Mouse (Mus musculus) midbrain, embryonic 11.5 days (tissue): ENCODE data around the gene Slc24a5. TPM values are rescaled to one million over a fixed set of nuclear protein-coding genes. Genes with fewer than 3 reads are reported as not detected.

ENCODE experiments used
- ATAC-seq: fragments of 200-750 bp; cut with Nextera tagmentation; 2 replicates; pipeline ENCODE4 v1.8.0; 2017; ENCODE audit warnings: moderate TSS enrichment, moderate library complexity; ENCODE audit not compliant: low FRiP score
- DNase-seq: peaks from one replicate; pipeline ENCODE4 v3.0.0; 2015; ENCODE audit warnings: low spot score; ENCODE audit errors: missing footprints
- H3K27ac ChIP-seq: fragments of 300-500 bp; sonication (generic); 2 replicates; pipeline ENCODE4 v1.5.1; 2014; ENCODE audit warnings: low read depth, low read length
- H3K27me3 ChIP-seq: fragments of 300-500 bp; sonication (generic); 2 replicates; pipeline ENCODE4 v1.6.1; 2014; ENCODE audit warnings: mild to moderate bottlenecking, low read length, moderate library complexity, mixed read lengths; ENCODE audit not compliant: control insufficient read depth, insufficient read depth
- H3K36me3 ChIP-seq: fragments of 300-500 bp; sonication (generic); 2 replicates; pipeline ENCODE4 v1.6.1; 2014; ENCODE audit warnings: mild to moderate bottlenecking, low read length, moderate library complexity, mixed read lengths; ENCODE audit not compliant: control insufficient read depth, insufficient read depth
- H3K4me1 ChIP-seq: fragments of 300-500 bp; sonication (generic); 2 replicates; pipeline ENCODE4 v1.6.1; 2014; ENCODE audit warnings: low read length; ENCODE audit not compliant: control insufficient read depth, insufficient read depth
- H3K4me2 ChIP-seq: fragments of 300-500 bp; sonication (generic); 2 replicates; pipeline ENCODE4 v1.6.1; 2014; ENCODE audit warnings: mild to moderate bottlenecking, moderate library complexity
- H3K4me3 ChIP-seq: fragments of 300-500 bp; sonication (generic); 2 replicates; pipeline ENCODE4 v1.5.1; 2014; ENCODE audit warnings: low read depth, low read length
- H3K9ac ChIP-seq: fragments of 300-500 bp; sonication (generic); 2 replicates; pipeline ENCODE4 v1.6.1; 2014; ENCODE audit warnings: low read length
- H3K9me3 ChIP-seq: fragments of 300-500 bp; sonication (generic); 2 replicates; pipeline ENCODE4 v1.6.1; 2016; ENCODE audit warnings: low read length; ENCODE audit not compliant: control insufficient read depth
- WGBS: fragments of 180-500 bp; shearing (Covaris S2); extraction: QIAGEN DNeasy Blood & Tissue Kit; methylation state at CpG from one replicate; pipeline ENCODE4 v1.1.7; 2014; 5-methylcytosine and 5-hydroxymethylcytosine counted together
- polyA plus RNA-seq: library from polyadenylated mRNA; unstranded; fragments of >200 nt; fragmentation: Nextera tagmentation; extraction: Ambion mirVana; gene quantifications from 2 replicates; pipeline ENCODE4 v1.2.1, GENCODE M21; 2014

Gene Slc24a5
- polyA plus RNA-seq, result 5.0 and 5.3 TPM in 2 replicates

DNA sequence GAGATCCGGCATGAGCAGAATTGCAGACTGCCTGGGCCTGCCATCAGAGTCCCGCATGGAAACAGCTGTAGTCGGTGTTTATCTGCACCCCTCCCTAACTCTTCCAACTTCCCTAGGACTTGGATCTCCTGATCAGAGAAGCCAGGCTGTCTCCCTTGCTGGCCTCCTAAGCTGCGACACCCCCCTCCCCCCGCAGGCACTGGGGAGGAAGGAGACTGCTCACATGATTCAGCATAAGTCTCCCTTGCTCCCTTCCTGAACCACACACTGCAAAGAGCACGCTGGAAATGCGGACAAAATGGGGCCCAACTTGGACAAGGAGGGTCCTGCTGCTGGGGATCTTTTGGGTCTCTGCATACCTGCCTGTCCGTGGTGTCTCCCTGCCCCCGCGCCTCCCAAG lies at the start of gene Slc24a5:
Slc24a5 (plus strand) TSS at position 231 of the 400 bp plus-strand sequence.
- 71% methylated on average over 10 of the region's 10 CpGs for WGBS
- ATAC-seq (peak; percentile 38; the same call in 1 of the 2 replicates), DNase-seq (no peak)
- Histone ChIP-seq H3K36me3 (no peaks in the 10 kb centered on the region), H3K4me3 (no peak within 1 kb of the TSS), H3K4me1 (no peaks in the 10 kb centered on the region), H3K27ac (no peak within 1 kb of the TSS), H3K27me3 (no peaks in the 10 kb centered on the region), H3K4me2 (no peak within 1 kb of the TSS), H3K9me3 (no peaks in the 10 kb centered on the region), H3K9ac (no peak within 1 kb of the TSS)

DNA sequence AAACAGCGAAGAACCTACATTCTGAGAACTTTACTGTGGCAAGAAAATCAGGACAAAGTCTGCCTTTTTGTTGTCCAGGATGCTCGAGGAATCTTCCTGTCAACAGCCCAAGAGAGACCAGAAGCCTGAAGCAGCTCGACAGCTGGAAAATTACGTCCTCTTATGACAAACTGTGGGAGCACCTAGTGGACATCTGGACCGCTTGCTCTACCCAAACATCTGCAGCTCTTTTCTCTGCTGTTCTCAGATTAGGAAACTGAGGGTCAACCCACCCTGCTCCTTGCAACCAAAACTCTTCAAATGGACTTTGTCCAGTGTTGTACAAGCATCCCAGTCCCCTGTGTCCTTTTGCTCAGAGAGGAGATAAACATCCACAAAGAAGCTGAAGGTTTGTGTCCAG lies 43.5 kb upstream of the Slc24a5 start:
- no peak for ATAC-seq
- WGBS, result 74% methylated on average over 5 of the region's 5 CpGs
- H3K27me3 ChIP-seq, result no peaks in the 10 kb centered on the region

DNA sequence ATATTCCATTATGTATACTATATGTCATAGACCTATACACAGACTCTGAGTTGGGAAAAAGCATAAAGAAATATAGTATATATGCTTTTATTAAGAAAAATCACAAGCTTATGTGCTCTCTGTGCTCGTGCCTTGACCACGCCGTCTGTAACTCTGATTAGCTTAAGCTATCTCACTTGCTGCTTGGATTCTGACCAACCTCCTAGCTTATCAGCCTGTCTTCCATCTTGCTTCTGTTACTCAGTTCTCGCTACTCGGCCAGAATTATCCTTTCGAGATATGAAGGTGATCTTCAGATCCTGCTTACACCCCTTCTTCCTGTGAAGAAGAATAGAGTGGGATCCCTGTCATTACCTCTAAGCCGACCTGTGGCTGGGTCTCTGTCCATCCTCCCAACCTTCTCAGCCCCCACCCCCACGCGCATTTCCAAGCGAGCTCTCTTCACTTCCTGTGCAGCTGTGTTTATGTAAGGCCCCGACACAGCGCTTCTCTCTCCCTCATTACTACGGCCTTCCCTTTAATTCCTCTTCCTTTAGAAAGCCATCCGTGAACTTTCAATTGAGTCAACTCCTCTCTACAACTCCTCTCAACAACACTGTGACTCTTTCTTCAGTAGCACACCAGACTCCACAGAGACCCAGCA lies 41.4 kb upstream of the Slc24a5 start:
- 75% methylated on average over 14 of the region's 14 CpGs for WGBS
- H3K9me3 ChIP-seq, result no peaks in the 10 kb centered on the region
- H3K27ac ChIP-seq, result no peak overlapping the region
- H3K4me3 ChIP-seq, result no peak overlapping the region
- H3K4me2 ChIP-seq, result no peak overlapping the region
- DNase-seq (no peak), ATAC-seq (no peak)
- H3K27me3 ChIP-seq, result no peaks in the 10 kb centered on the region
- no peaks in the 10 kb centered on the region for H3K4me1 ChIP-seq
- no peaks in the 10 kb centered on the region for H3K36me3 ChIP-seq
- H3K9ac ChIP-seq, result no peak overlapping the region

More for the DNA sequence above, 43.5 kb upstream of the Slc24a5 start:
- DNase-seq, result no peak
- no peaks in the 10 kb centered on the region for H3K4me1 ChIP-seq
- no peak overlapping the region for H3K9ac ChIP-seq
- H3K4me3 ChIP-seq, result no peak overlapping the region
- H3K9me3 ChIP-seq, result no peaks in the 10 kb centered on the region
- H3K36me3 ChIP-seq, result no peaks in the 10 kb centered on the region
- no peak overlapping the region for H3K4me2 ChIP-seq
- H3K27ac ChIP-seq, result no peak overlapping the region

DNA sequence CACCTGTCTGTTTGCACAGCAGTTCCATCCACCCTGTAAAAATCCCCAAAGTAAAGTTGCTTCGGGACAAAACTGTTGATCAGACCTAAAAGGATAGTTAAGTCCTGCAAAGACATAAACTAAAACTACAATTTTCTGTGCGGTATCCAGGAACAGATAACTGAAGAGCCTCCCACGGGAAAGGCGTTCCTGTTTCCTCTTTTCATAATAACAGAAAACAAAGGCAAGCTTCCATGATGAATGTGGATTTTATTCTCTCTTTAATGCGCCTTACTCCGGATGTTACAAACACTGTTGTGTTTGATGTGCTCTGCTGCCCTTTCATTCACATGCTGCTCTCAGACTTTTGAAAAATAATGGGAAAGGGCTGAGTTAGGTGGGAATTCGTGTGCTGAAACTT lies 37.3 kb upstream of the Slc24a5 start:
- no peak overlapping the region for H3K4me3 ChIP-seq
- no peak for ATAC-seq
- 74% methylated on average over 7 of the region's 7 CpGs for WGBS

DNA sequence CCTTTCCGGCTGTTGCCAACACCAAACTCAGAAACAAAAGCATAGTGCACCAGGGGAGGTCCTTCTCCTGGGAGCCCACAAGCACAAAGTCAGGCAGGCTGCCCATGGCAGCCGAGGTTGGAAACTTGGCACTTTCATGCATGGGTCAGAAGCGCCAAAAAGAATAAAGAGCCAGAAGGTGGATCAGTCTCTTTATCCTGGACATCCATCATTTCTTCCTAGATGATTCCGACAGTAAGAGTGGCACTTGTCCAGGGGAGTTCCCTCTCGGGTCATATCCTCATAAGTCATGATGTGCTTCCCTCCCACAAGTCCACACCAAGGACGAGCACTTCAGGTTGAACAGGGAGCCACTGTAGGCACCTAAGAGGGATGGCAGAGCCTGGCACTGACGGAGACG lies 36.8 kb upstream of the Slc24a5 start:
- Histone ChIP-seq H3K9ac (no peak overlapping the region), H3K9me3 (no peaks in the 10 kb centered on the region), H3K36me3 (no peaks in the 10 kb centered on the region), H3K27ac (no peak overlapping the region), H3K4me1 (no peaks in the 10 kb centered on the region), H3K27me3 (no peaks in the 10 kb centered on the region), H3K4me2 (no peak overlapping the region), H3K4me3 (no peak overlapping the region)
- DNase-seq, result no peak
- 78% methylated on average over 8 of the region's 8 CpGs for WGBS
- ATAC-seq, result no peak

More for the DNA sequence above, 37.3 kb upstream of the Slc24a5 start:
- Histone ChIP-seq H3K27me3 (no peaks in the 10 kb centered on the region), H3K9ac (no peak overlapping the region), H3K9me3 (no peaks in the 10 kb centered on the region), H3K36me3 (no peaks in the 10 kb centered on the region), H3K4me2 (no peak overlapping the region), H3K27ac (no peak overlapping the region), H3K4me1 (no peaks in the 10 kb centered on the region)
- DNase-seq, result no peak

DNA sequence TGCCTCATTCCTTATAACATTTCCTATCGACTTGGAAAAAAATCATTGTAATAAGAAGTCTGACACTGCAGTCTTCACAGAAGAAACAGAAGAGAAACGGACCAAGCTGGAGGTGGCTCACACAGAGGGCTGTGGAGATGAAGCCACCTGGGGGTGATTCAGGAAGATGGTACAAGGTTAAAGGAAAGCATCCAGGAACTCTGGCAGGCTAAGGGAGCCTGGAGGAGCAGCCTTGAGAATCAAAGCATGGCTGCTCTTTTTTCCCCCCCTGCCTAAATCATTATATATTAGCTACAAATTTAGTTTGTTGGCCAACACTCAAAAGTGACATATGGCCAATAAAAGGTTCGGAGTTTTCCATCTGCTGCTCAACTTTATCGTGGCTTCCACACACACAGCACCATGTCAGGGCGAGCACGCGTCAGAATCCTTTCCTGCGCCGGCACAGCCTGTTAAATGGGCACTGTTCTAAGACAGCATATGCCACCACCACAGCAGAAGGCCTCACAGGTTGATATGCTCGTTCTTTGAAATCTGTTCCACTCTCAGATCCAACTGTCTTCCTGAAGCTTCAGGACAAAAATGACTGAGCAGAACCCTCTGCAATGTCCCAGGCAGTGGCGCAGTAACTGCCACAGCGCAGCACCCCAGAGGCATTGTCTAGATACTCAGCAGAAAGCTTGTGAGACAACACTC lies 36.2 kb upstream of the Slc24a5 start:
- Histone ChIP-seq H3K4me1 (no peaks in the 10 kb centered on the region), H3K9me3 (no peaks in the 10 kb centered on the region), H3K27ac (no peak overlapping the region), H3K27me3 (no peaks in the 10 kb centered on the region), H3K4me3 (no peak overlapping the region), H3K9ac (no peak overlapping the region), H3K36me3 (no peaks in the 10 kb centered on the region), H3K4me2 (no peak overlapping the region)
- 93% methylated on average over 12 of the region's 12 CpGs for WGBS
- DNase-seq, result no peak
- no peak for ATAC-seq

DNA sequence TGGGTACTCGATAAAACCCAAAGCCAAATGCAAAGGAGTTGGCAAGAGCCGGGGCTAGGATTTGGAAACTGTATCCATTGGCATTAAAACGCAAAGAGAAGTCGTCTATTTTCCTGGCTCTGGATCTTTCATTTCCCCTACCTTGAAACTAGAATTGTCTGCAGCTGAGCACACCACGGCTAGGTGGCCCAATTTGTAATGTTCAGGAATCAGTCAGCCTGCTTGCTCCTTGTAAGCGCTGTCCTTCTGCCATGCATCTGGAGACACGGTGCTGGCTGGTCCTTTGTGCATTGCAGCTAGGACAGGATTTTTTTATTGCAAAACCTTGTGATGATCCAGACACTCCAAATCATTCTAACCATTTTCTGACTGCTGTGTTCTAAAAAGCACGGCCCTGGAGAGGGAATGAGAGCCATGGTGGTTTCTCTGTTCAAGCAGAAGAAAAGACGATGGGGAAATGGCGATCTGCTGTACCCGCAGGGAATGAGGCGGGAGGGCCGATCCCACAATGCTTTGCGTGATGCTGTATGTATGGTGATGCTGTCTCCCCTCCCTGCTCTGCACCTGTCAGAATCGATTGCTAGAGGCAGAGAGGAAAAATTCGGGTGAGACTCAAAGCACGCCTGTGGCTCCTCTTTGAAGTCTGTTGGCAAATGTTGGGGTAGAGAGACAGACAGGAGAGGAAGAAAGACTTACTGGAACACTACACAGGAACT lies 35.5 kb upstream of the Slc24a5 start:
- H3K9me3 ChIP-seq, result no peaks in the 10 kb centered on the region
- no peak overlapping the region for H3K27ac ChIP-seq
- H3K27me3 ChIP-seq, result no peaks in the 10 kb centered on the region
- no peak for DNase-seq
- H3K9ac ChIP-seq, result no peak overlapping the region
- no peak overlapping the region for H3K4me2 ChIP-seq
- WGBS, result 84% methylated on average over 17 of the region's 17 CpGs
- no peaks in the 10 kb centered on the region for H3K36me3 ChIP-seq
- H3K4me1 ChIP-seq, result no peaks in the 10 kb centered on the region
- no peak for ATAC-seq
- no peak overlapping the region for H3K4me3 ChIP-seq

DNA sequence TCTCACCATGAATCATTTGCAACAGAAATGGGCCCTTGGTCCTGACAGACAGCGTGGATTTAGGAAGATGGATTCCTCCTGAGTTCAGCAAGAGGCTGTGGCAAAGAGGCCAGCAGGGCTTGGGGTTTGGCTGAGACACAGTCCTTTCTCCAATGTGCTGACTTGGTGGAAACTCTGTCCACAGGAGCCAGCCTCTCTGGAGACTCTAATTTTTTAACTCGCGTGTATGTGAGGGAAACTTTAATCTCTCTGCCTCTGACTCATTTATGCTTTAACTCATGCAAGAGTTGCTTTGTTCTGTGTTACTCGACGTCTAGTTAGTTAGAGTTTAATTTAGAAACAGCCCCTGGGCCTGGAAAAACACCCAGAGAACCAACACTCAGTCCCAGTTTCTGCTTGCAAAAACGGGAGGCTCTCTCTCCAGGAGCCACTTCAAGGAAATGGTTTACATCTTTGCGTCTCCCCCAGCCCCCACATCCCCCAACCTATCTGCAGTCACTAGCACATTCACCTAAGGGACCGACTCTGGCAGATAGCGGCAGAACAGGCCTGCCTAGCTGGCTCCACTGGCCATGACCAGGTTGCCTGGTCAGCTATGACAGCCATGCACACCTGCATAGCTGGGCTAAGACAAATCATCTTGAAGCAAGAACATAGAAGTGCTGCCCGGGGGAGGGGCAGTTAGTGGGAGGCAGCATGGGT lies 34.7 kb upstream of the Slc24a5 start:
- ATAC-seq, result no peak
- H3K4me2 ChIP-seq, result no peak overlapping the region
- 74% methylated on average over 10 of the region's 10 CpGs for WGBS

More for the DNA sequence above, 34.7 kb upstream of the Slc24a5 start:
- Histone ChIP-seq H3K9me3 (no peaks in the 10 kb centered on the region), H3K27me3 (no peaks in the 10 kb centered on the region), H3K36me3 (no peaks in the 10 kb centered on the region), H3K9ac (no peak overlapping the region), H3K4me1 (no peaks in the 10 kb centered on the region), H3K27ac (no peak overlapping the region), H3K4me3 (no peak overlapping the region)
- DNase-seq, result no peak
